Mouse (Mus musculus) cerebellum, adult 11-12 months (tissue): ENCODE measurements around the gene Map1b.

Experiments used
- DNase-seq: peaks from one replicate; pipeline ENCODE4 v3.0.0; 2022

Gene Map1b

DNA sequence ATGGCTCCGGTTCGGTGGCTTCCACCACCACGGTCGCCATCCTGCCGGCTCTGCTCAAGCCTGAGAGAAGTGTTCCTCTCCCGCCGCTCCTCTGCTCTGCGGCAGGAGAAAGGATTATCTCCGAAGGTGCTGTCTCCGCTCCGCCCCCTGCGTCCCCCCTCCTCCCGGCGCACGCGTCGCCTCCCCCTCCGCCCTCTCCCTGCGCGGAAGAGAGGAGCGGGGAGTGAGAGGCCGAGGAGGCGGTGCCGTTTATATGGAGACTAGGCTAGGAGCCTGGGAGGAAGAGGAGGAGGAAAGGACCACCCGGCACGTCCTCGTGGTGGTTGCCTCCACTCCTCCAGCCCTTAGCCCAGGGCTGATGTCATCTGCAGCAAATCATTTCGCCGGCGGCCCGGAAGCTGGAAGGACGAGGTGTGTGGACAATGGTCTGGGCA lies at the start of gene Map1b:
TSS of gene Map1b (minus strand) at position 93 of the 434 bp plus-strand sequence.
- peak; percentile 88 for DNase-seq

DNA sequence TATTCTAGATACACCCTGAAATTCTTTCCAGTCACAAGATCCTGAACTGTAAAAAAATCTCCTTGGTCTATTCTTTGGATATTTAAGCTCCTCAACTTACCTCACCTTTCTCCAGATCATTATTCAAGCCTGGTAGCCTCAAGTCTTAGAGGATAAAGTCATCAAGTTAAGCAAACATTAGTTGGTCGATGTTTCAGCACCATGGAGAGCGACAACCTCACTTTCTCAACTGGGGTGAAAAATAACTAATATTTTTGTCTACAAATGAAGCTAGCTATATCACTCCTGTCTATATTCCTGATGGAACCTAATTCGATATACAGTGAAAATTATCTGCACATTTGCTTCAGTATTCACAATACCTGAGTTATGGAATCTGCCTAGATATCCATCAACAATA lies 48.0 kb upstream of the Map1b start:
- no peak for DNase-seq

DNA sequence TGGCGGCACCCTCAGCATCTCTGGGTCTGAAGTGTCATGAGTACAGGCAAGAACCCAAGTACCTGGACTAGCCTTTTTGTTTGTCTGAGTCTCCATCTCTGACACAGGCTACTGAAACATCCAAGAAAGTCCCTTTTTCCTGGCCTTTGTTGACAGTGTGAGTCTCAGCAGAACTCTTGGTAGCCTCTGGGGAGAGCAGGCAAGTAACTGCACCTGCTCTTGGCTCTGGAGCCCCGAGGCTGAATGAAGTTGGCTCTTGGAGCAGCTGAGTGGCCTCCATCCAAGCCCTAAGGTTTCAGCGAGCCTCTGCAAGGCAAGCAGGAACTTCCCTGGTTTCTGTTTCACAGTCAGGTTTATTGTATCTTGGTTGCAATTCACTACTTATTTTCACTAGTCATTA lies 46.7 kb upstream of the Map1b start:
- peak; percentile 62 for DNase-seq

DNA sequence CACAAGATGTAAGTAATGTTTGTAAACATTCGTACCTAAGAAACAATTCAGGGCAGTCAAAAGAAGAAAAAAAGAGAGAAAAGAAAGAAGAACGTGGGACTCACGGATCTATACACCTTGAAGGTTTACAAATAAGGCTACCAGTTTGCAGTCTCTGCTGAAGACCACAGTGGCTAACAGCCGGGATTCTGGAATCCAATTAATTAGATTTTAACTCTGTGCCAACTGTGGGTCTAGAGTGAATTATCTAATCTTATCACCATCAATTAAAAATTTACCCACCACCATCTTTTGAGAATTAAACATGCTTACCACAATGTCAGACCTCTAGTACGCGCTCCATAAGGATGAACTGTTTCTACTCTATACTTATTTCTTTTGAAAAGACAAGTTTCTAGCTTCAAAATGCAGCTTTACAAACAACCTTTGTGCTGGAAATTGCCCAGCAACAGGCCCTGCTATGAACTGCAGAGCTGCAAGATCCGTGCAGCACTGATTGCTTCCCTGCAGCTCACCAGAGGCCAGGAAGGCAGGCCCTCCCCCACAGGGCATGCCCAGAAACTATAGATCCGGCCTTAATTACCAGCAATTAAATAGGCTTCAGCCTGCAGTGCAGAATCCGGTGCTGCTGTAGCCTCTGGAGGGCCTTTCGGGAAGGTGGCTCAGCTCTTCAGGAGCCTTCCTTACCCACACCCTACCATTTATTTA lies 45.7 kb upstream of the Map1b start:
- DNase-seq = no peak

DNA sequence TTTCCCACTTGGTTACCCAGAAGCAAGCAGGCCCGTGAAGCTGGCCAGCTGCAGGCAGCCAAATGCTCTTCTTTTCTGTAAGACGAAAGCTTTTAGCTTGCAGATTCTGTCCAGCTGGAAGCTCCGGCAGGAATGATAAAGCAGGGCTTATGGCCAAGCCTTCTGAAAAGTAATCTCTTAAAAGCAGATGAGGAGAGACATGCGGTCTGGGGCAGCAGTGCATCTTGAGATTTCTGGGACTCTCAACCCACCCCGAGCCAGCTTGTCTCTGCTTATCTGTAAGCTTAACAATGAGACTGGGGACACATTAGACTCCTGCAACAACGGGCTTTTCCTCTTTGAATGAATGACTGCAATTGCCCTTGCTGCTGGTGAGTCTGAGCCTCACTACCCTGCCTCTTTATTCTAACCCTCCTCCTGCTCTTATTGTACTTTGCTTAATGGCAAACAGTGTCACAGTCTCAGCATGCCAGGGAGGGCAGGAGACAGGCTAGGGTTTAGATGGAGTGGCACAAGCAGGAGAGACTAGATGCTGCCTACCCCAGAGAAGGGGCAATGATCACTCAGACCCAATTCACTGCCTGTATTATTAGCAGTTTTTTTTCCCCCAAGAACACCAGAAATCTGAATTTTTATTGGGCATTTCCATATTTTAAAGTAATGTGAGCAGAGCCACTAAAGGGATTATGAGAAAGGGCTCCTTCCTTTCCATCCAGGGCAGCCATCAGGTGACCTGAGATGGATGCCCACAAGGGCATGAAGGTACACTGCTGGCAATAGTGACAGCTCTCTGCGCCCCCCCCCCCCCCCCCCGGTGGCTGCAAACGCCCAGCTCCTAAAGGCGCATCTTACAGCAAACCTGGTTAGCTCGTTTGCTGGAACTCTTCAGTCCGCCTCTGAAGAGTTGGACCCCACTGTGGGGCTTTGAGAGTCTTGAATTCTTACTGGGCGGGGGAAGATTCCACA lies 44.6 kb upstream of the Map1b start:
- DNase-seq = no peak

DNA sequence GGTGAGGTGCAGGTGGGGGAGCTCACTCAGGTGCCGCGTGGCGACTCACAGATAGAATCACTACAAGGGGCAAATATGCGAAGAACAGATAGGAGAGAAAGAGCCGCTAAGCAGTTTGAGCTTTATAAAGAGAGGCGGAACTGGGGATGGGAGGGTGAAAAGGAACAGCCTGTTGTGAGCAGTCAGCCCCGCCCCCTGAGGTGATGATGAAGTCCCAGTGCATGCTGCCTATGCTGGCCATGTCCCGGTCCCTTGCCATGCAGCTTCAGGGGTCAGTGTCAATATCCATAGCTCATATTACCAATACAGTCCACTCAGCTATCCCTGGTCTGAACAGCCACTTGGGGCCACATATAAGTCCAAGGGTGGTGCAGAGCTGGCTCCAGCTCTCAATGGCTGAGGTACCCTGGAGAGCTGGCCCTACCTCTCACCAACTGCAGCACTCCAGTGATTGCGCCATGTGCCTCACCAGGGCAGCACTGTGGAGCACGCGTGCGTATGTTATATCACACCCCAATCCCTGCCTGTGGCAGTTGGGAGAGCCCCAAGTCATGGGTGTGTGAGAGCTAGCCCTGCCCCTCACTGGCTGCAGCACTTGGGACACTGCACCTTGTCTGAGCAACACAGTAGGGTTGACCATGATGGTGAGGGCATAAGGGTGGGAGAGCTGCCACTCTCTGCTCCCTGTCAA lies 42.0 kb upstream of the Map1b start:
- no peak for DNase-seq

DNA sequence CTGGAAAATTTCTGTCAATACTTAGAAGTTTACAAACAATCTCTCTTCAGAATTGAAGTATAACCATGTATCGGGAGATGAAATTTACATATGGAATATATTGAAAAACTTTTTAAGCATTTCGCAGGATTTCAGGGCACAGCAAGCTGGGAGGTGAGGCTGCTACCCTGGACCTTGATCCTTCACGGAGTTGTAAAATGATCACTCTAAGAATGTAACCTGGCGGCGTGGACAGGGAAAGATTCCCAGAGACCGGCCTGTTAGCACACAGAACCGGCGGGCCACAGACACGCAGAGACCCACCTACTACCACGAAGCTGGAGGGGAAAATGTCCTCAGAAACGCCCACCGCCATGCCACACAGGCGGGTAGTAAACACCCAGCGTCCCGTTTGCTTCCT lies 41.5 kb upstream of the Map1b start:
- DNase-seq = no peak

DNA sequence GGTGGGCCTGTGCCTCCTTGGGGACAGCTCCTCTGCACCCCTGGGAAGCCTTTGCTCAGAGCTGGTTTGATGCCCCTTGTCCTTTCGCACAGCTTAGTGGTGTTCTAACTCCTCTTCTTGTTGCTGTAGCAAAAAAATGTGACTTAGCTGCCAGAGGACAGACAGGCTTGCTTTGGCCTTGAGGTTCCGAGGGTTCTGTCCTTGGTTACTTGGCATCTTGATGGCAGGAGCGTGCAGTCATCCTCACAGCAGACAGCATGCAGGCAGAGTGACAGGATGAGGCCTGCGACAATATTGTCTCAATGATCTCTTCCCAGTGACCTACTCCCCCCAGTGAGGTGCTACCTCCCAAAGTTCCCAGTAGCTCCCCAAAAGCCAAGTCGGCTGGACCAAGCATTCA lies 41.0 kb upstream of the Map1b start:
- DNase-seq = no peak

DNA sequence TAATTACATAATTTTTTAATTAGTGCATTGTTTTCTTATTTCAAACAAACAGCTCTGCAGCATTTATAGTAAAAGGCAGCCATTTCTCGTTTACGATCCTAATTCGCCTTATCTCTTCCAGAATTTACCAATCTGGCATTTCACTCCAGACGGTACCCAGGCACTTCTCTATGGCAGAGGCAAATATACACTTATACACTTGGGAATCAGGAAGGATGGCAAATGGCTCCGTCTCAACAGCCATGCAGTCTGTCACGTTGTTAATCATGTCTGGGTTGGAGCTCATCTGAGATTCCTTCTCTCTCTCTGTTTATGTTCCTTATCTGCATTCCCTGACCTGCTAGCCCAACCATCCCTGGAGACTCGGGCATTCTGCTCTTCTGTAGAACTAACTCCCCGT lies 38.6 kb upstream of the Map1b start:
- DNase-seq = no peak

DNA sequence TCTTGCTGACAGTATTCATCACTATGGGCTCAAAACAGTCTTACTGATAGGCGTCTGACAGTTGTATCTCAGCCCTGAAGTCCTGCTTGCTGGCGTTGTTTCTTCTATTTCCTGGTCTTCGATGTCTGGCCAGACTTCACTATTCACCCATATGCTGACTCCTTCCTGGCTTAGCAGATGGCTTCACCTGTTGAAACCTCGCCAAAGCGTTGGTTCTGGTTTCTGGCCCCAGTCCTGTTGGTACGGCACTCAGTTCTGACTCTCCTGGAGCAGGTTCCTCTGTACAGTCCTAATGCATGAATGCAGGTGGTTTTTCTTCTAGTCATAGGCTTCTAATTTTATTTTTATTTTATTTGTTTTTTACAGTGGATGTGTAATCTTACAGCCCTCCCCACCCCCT lies 38.1 kb upstream of the Map1b start:
- peak; percentile 96 for DNase-seq

DNA sequence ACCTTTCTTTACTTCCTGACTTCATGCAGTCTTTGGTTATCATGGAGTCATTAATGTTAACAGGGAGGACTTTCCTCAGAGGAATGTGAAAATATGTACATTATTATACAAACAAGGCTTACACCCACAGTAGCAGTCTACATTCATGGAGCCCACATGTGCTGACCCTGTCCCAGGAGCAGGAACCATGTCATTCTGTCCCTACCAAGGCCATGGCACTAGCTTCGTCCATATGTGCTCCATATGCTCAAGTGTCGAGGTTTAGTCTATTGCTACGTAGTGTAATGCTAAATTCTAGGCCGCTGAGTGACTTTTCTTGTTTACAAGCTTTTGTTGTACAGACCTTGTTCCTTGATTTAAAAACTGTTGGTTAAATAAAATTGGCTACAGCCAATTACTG lies 36.0 kb upstream of the Map1b start:
- DNase-seq = no peak

DNA sequence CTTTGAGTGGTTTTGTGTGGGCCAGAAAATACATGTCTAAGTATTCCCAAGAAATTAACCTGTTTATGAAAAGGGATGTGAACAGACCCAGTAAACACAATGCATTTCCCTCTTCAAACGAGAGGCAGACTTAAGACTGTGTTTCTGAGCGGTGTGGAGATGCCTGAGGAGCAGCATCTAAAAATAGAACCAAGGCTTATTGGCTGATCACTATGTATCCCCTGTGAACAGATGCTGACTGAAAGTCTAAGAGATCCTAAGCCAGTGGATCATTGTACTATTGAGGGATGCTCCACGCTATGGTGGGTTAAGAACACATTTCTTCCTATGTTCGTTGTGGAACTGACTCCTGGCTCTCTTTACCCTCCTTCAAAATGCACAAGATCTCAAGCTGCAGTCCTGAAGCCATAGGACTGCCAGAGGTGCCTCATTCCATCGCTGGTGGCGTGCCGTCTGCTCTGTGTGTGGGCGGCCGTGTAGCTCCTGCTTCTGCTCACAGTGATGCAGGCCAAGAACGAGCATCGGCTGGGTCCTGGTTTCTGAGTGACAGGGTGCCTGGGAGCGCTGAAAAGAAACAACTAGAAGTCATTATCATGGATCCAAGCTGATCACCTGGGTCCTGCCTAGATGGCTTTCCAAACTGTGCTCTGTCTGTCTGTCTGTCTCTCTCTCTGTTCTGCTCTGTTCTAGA lies 34.5 kb upstream of the Map1b start:
- DNase-seq = no peak

DNA sequence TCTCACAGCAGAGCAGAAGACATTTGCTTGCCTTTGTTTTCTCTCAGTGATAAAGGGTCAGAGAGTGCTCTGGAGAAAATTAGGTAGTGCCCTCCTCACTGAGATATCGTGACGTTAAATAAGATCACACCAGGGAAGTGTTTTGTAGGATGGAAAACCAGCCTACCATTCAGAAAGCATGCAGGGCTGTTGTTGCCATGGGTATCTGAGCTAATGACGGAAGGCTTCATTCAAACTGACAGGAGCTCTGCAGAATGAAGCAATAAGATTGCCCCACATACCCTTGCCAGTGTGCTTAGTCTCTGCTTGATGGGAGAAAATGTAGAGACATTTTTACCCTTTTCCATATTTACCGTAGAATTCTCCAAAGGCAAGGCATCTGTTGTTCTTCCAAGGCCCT lies 33.7 kb upstream of the Map1b start:
- no peak for DNase-seq

DNA sequence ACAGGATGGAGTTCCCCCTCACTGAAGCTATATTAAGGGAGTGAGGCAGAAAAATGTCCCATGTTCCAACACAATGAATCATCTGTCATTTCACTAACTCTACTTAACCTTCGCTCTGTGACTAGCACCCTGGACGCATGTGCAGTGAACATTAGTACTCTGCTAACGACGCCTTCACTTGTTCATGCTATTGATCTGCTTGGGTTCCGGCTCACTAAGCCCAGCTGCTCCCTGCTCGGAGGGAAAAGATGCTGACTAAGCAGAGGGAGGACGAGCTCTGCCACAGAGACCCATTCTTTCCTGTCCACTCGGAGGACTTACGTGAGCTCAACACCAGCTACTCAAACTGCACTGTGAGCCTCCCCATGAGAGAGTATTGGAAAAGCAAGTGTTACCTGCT lies 33.2 kb upstream of the Map1b start:
- DNase-seq = no peak

DNA sequence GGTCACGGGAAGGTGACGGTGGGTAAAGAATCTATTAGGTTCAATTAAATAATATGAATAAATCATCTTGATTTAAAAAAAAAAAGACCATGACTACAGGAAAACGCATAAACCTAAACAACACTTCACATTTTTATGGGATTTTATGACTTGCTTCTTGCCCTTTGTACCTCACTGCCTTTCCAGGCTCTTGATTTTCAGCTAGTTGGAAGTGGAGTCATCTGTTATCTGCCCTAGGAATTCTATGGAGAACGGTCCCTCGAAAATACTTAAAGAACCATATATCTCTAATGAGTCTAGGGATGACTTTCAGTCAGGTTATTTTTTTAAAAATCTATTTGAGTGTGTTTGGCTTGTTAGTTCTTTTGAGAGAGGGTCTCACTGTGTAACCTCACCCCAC lies 30.5 kb upstream of the Map1b start:
- no peak for DNase-seq

DNA sequence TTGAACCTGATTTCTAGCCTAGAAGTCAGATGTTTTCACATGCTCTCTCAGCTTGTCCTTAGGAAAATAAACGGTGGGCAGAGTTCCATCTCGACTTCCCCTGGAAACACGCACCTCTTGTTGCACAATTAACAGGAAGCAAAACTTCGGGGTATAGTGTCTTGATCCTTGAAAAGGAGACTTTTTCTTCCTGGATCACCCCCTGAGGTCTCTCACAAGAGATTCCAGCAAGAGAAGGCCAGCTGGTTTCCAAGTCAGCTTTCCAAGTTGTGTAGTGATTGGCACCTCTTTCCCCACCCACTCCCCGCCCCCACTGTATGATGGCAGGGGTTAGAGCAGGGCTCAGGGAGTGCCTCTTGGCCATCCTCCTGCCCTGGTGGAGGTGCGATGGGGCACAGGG lies 28.9 kb upstream of the Map1b start:
- DNase-seq = no peak

DNA sequence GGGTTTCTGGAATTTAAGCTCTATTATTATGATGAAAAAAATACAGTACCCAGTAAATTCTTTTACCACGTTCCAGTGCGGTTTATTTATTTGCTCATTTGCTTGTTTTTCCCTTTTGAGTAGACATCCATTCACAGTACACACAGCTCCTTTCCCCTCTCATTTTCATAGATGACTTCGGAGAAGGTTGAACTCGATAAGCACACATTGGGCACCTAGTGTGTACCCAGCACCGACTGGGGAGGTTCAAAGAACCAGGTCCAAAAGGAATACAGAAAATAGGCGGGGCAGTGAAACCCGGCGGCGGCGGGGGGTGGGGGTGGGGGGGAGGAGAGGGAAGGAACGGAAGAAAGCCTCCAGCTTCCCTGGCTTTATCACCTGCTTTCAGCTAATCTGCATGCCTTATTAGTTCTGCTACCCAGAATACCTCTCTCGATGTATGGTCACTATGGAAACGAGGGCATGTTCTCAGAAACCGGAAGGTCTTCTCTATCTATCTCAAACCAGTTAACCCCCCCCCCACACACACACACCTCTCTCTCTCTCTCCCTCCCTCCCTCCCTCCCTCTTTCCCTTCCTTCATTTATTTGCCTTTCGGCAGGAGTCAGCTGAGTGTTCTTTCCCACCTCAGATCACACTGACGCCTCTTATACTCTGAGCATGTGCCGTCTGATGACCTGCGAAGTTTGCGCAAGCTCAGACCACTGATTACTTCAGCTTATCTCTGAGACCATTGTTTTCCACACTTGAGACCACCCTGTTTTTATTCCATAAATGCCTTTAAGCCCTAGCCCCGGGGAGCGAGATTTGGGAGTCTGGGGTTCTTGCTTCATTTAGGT lies 25.3 kb upstream of the Map1b start:
- DNase-seq = no peak

DNA sequence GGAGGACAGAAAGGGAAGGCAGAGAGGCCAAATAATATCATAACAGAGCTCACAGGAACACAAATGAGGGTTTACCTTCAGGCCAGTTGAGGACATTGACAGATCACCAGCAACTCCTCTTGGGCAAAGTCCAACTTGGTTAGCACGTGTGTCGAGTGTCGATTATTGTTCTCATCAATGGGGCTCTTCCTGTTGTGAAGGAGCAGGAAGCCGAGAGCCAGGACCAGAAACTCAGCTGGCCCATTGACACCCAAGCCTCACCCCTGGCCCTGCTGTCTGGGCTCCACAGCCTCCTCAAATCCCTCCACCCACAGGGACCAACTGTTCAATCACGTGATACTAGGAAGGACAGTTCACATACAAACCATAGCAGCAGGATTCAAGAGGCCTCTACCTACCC lies 22.9 kb upstream of the Map1b start:
- no peak for DNase-seq

DNA sequence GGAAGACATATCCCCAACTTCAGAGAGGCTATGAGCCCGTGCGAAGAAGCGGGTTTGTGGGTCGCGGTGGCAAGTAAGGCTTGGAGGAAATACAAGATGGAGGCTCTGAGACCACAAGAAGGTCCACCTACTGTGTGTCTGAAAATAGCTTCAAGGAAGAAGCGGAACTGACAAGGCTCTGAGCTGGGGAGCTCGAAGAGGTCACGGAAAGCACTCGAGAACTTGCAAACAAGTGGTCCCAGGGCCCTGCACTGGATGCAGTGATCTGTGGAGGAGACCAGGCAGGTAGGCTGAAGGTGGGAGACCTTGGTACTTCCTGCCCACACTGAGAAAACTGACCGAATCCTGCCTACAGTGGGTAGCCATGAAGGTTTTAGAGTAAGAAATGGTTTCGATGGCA lies 22.5 kb upstream of the Map1b start:
- no peak for DNase-seq

DNA sequence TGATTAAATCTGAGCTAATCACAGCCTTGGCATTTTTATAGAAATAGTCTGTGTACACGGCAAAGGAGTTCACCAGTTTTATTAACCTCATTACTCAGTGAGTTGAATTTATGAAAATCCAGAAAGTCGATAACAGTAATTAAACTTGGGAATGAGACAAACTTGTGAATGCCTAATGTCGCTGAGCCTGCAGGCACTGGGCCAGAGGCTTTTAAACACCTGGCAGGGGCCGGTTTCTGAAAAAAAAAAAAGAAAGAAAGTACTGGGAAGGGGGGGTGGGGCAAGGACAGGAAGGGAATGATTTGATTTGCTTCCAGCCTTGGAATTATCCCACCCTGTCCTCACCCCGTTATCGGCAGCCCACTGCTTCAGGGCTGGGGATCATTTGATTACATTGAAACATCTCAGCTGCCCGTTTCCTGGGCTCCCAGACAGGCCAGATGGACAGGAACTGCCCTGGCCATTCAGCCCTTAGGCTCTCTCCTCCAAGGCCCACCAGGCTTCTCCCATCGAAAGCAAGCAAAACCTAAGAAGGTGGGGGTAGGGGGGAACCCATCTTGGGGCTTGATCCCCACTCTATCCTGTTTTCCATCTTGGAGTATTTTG lies 21.7 kb upstream of the Map1b start:
- no peak for DNase-seq

DNA sequence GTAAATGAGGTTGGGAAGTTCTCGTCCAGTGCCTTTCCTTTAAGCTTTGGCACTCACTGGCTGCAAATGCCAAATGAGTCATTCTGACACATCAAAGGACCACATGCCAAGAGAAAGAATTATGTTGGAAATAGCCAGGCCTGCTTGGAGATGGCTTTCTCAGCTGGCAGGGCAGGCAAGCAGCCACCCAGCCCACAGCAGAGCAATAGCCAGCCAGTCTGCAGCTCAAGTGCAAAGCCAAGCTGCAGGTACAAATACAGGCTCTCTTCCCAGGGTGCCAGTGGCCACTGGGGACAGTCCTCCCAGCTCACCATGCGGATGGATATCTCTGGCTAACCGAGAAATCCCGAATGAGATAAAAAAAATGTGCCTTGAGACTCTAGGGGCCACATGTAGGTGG lies 12.1 kb upstream of the Map1b start:
- DNase-seq = peak; percentile 73

DNA sequence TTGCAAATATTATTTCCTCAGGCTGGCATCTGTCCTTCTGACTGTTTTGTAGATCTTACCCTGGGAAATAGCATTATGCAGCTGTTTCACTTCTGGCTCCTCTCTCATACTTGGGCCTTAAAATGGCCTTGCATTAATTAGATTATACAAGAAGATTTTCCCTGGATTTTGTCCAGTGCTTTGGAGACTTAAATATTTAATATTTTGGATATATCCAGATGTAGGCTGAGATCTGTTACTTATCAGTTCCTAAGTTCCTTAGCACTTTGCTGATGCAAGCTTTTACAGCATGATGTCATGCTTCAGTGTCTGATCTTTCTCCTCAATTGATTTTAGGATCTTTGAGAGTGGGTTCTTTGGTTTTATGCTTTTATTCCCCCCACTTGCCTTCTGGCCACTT lies 11.6 kb upstream of the Map1b start:
- DNase-seq = no peak
